Mouse (Mus musculus): ENCODE measurements around the gene Atxn7l2.
A peak's percentile ranks its signal among the peaks of the same experiment; 100 is the strongest.
"Not testable (repeated sequence)": the region's sequence is repeated elsewhere in the genome, so short reads cannot be mapped to it uniquely, and the experiment has no call there.

Gene Atxn7l2

DNA sequence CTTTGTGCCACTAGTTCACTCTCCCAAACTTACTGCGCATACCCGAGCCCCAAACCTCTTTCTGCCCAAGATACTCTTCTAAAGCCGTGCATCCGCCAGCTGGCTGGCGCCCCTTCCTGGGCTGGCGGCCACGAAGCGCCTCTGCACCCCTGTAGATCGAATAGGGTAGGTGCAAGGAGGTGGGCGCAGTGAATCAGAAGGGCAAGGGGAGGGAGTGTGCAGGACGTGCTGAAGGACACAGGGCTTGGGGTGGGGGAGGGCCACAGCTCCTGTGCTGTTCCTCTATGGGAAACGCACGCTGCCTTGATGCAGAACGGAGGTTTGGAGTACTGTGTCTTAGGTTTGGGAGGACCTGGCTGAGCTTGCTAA, at the start of gene Atxn7l2:
Gene Atxn7l2 (minus strand): TSS at position 164 of the 369 bp plus-strand sequence.
- DNase-seq (ENCODE audit: low read depth, low spot score): no peak

DNA sequence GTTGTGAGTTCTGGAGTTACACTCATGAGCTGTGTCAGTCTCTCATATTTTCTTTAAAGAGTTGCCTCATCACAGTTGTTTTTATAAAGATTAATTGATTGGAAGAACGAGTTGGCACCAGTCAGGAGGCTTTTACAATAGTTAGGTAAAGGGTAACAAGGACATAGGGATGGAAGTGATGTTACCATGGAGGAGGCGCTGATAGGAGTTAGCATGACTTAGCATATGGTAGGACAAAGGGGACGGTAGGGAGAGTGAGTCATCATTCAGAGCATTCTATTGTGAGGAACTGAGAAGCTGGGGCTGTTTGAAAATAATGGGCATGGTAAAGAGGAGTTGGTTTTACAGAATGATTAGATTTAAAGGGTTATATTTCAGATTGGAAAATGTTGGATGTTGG, 48.6 kb upstream of the Atxn7l2 start:
- no peak for DNase-seq (ENCODE audit: low read depth, low spot score)

DNA sequence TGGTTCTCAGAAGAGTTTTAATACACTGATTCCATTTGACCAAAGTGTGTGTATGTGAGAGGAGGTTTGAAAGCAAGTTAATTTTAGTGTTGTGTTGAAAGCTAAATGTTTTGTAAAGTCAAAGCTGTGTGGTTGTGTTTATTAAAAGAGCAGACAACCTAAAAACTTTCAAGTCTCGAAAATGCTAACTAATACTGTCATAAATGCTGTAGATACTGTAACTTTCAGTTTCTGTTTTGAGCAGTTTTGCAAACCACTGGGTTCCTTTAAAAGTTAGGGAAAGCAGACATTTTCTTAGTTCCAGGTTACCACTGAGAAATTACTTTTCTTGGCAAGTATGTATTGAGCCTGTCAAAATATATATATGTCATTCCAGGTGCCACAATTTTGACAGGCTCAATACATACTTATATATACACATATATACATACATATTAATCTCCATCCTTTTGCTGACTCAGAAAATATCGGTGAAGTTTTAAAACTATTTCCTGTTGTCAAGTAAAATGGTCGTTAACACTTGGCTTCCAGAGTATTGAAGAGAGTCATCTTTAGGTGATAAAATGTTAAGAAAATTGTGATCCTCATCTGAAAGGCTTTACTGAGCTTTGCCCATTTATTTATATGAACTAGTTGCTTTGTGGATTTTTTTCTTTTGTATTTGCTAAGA, 47.2 kb upstream of the Atxn7l2 start:
- peak; percentile 26 for DNase-seq (ENCODE audit: low read depth, low spot score)

DNA sequence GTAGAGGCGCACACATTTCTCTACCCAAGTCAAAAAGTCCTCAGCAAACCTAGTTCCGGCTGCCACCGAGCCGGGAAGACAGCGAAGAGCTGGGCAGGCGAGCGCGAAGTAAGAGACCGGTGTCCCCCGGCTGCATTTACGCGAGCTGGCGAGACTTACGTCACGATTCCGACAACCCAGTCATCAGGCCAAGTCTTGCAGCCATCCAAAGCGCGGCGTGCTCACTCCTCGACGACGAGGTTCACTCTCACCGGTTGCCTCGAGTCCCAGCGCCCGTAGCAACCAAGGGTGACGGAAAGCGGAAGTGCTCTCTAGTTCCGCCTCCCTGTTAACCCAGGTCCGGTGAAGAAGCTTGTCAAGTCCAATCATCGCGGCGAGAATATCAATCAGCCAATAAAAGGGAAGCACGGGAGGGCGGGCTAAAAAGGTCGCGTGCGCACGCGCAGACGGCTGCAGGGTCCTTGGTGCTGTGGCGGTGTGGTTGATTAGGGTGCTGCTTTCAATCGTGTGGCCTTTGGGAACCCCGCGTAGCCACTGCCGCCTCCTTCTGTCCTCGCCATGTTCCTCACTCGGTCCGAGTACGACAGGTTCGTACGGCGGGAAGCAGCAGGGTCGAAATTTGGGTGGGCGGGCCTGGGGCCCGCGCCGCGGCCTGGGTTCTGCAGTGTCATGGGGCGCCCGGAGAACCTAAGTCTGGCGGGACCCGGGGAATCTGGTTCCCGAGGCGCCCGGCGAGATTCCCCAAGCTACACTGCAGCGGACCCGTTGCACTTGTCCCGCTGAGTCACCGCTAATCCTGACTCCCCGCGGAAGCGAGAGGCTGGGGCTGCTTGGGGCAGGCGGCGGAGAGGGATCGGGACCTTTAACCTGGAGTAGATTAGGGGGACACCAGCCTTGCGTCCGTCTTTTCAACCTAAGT, 46.2 kb upstream of the Atxn7l2 start, which contains the start of gene Psma5:
Gene Psma5 (plus strand): TSS at position 208 of the 919 bp plus-strand sequence.
- DNase-seq (ENCODE audit: low read depth, low spot score): peak; percentile 98

DNA sequence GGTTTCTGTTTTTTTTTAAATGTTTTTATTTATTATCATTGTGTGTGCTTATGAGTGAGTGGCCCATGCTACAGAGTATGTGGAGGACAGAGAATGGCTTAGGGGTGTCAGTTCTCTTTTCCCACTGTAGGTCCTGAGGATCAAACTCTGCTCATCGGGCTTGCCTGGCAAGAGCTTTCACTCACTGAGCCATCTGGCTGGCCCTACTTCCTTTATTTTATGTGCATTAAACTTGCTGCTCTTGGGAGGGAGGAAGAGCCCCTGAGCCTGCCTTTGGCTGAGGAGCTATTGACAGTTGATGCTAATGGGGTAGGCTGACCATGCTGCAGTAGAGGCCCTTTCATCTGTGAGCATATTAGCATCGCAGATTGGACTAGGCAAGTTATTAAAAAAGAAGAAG, 36.1 kb upstream of the Atxn7l2 start:
- DNase-seq (ENCODE audit: low read depth, low spot score): no peak

DNA sequence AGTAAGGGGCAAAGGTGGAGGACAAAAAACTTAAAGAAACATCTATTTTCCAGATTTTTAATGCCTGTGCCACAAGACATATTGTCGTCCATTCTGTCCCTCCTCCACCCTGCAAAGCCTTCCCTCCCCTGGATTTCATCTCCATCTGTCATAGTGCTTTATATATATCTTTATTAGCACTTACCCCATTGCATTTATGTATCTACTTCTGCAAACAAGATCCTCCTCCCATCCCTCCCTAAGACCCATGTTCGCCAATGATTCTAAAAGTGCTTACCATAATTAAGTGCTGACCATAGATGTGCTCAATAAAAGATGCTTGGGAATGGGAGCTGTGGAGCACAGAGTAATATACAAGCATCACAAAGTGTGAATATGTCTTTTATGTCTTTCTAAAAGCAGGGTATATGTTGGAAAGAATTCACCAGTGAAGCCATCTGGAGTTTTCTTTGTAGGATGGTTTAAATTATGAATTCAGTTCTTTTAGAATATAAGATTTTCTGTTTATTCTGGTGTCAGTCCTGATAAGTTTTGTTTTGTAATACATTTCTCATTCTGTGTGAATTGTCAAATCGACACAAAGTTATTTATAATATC, 30.6 kb upstream of the Atxn7l2 start:
- DNase-seq (ENCODE audit: low read depth, low spot score): no peak

DNA sequence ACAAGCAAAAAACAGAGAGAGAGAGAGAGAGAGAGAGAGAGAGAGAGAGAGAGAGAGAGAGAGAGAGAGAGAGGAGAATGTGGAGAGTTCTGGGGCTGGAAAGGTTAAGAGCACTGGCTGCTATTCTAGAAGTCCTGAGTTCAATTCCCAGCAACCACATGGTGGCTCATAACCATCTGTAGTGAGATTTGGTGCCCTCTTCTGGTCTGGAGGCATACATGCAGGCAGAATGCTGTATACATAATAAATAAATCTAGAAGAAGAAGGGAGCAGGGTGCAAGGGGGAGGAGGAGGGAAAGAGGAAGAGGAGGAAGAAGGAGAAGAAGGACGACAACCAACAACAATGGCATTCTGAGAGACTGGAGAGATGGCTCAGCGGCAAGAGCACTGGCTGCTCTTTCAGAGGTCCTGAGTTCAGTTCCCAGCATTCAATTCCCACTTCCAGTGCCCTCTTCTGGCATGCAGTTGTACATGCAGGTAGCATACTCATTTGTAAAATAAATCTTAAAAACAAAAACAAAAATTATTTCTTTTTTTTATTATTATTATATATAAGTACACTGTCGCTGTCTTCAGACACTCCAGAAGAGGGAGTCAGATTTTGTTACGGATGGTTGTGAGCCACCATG, 26.9 kb upstream of the Atxn7l2 start:
- not testable (repeated sequence) for DNase-seq (ENCODE audit: low read depth, low spot score)

DNA sequence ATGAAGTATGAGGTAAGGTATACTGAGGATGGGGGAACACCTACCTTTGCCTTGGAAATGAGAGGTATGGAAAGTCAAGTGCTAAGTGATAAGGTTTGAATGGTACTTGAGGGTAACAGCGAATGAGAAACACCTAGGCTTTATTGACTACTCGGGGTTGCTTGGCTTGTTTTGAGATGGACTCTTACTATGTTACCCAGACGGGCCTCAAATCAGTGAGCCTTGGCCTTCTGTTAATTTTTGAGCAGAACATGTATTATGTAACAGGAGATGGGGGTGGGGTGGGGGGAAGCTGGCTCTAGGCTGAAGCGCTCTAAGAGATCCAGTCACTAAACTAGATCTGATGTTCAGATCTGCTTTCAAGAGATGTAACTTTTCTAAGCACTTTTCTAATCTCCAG, 20.9 kb upstream of the Atxn7l2 start:
- DNase-seq (ENCODE audit: low read depth, low spot score): no peak

DNA sequence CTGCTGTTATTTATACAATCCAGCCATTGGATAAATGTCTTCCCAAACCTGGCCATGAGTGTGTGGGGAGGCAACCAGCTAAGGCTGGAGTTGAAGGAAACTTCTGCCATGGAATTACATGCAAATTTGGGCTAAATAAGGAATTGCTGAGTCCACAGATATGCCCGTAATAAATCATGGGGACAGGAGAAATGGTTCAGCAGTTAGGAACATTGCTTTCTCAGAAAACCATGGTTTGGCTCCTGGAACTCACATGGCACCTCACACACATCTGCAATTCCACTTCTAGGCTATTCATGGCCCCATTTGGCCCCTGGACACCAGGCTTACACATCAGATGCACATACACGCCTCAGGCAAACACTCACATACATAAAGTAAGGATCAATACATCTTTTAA, 16.8 kb upstream of the Atxn7l2 start:
- no peak for DNase-seq (ENCODE audit: low read depth, low spot score)

DNA sequence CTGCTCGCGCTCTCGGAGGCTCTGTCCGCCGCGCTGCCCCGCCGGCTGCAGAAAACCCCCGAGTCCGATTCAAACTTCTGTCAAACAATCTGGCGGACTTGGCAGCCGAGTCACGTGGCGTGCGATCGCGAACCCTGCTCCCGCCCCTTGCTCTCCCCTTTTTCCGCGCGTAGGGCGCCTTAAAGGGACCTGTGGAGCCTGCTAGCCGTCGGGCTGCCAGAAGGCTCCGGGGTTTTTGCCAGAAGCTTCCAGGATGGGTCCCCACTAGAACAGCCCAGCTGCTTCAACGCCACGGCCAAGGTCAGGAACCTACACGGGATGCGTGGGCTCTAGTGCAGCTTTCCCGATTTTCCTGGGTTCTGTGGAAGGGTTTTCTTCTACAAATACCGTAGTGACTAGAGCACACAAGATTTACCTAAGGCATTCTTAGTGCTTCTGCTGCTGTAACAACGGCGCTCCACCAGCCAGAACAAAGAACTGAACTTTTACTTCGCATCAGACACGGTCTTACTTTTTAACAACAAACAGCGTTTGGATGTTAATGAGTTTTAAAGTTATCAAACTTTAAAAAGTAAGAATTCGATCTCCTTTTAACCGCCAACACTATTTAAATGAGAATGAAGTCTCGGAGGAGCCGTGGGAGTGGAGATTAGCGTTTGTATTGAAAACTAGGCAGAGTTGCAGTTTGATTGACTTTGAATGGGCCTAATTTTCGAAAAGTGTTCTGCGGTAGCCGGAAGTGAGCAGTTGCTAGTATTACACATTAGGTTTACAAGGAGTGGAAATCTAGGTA, 16.0 kb upstream of the Atxn7l2 start, which contains the start of gene Sypl2:
Gene Sypl2 (minus strand): TSS at position 91 of the 793 bp plus-strand sequence.
- peak; percentile 45 for DNase-seq (ENCODE audit: low read depth, low spot score)

DNA sequence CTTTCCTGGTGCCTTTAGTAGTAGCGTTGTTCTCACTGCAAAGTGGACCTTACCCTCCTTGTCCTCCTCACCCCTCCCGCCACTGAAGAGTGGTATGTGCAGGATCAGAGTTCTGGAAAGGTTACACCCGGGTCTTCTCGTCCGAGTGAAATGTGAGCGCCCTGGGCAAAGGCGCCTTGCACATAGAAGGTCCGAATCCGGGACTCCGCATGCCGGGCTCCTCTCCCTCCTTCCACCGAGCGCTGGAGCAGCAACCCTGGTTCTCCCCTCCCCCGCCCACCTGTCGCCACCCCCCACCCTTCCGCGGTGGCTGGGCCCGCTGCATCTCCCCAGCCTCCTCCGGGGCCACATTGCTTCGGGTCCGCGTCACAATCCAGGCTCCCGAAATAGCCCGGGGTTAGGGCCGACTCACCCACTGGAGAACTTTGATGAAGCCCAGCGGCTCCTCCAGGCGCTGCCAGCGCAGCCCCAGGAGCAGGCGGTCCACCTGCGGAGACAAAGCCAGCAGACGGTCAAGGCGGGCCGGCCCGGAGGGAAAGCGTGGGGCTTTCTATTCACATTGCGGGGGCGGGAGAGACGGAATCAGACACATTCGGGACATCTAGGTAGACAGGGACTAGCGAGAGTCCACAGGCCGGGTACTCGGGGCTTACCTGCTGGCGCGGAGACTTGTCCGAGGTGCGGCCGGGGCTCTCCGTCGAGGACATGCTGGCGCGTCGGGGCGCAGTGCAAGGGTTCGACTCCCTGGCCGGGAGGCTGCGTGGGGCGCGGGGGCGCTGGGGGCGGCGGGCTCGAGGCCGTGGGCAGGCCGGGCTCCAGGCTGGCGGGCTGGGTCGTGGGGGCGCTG, 15.2 kb upstream of the Atxn7l2 start:
- no peak for DNase-seq (ENCODE audit: low read depth, low spot score)

DNA sequence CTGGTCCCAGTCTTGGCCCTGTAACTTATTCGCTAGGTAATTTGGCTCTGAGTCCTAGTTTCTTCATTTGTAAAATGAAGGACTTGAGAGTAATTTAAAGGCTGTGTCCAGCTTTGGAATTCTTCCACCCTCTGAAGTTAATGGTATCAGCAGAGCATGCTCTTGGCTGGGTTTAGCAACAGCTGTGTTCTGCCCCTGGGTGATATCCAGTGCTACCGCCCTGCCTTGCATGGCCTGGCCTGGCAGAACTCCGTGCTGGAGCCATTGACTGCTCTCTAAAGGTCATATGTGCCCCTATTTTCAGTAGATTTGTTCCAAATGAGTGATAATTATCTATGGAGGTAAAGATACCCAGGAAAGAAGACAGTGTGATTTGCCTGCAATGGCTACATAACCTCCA, 9.9 kb upstream of the Atxn7l2 start:
- no peak for DNase-seq (ENCODE audit: low read depth, low spot score)

DNA sequence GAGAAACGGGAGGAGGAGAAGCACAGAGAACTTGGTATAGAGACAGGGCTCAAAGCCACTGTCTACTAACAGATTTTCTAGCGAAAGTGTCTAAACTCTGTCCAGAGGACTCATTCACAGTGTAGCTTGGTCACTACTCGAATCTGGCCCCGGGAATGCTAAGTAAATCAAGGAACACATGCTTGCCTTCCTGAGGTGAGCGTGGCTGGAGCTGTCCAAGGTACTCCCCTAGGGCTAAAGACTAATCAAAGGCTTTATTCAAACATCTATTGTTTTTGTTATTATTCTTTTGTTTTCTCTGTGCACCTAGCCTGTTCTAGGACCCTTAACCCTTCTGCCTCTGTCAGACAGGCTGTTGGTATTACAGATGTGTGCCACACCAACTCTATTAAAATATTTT, 4.0 kb upstream of the Atxn7l2 start:
- DNase-seq (ENCODE audit: low read depth, low spot score): no peak

DNA sequence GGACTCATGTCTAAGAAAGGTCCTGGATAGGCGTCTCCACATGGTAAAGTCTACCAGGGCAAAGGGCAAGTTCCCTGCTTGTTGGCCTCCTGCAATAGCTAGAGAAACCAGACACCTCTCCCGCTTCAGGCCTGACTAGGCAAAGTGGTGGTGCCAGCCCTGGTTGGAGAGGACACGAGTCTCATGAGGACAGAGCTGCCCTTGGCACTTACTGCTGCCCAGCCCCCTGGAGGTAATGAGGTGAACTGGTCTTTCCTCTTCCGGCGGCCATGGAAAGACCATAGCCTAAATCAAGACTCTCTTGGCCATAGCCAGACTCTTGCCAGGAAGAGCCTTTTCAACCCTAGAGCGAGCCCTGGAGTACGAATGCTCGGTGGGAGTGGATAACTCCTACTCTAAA, 1.7 kb upstream of the Atxn7l2 start:
- DNase-seq (ENCODE audit: low read depth, low spot score): no peak

DNA sequence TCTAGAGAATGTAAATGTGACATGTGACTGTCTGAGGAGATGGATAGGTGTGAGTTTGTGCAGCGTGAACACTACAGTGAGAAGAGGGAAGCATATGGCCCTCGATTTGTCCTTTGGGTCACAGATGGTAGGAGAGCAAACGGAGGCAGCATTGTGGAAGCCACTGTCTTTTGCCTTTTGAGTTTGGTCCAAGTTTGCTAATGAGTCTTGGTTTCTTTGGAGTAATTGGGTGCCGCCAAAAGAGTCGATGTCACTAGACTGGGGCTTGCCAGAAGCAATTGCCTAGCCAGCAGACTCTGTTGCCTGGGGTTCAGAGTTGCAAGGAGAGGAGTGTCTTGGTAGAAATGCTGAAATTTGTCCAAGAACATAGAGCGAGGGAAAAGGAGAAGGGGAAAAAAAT, 1.1 kb upstream of the Atxn7l2 start:
- no peak for DNase-seq (ENCODE audit: low read depth, low spot score)

DNA sequence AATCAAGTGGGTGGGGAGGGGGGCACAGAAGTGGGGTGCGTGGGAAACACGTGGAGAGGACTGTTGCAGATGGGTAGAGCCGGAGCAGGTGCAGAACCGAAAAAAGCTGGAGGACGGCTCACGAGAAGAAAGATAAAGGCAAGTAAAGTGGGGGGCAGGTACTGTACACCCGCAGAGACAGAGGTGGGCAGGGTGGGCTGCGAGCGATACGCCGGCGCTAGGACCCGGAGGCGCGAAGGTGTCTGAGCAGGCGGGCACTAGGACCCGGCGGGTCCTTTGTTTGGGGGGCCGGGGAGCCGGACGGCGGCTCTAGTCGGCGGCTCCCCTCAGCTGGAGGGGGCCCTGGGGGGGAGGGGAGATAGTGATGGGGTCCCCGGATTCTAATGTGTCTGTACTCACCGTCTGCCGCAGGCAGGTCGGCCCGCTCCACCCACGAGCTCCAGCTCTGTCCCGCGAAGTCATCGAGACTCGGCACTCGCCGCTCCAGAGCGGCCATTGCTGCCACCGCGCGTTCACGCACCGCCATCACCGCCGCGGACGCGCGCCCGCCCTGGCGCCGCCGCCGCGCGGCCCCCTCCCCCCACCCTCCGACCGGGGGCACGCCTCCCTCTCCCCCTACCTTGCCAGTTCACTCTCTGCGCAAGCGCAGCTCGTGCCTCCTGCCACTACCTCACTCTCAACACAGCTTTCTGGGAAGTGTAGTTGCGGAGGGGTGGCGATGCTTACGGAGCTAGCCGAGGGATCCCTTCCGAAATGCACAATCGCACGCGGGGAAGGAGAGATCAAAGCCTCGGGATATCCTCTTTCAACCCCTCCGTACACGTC, 576 bp downstream of the Atxn7l2 start:
- DNase-seq (ENCODE audit: low read depth, low spot score): peak; percentile 97

DNA sequence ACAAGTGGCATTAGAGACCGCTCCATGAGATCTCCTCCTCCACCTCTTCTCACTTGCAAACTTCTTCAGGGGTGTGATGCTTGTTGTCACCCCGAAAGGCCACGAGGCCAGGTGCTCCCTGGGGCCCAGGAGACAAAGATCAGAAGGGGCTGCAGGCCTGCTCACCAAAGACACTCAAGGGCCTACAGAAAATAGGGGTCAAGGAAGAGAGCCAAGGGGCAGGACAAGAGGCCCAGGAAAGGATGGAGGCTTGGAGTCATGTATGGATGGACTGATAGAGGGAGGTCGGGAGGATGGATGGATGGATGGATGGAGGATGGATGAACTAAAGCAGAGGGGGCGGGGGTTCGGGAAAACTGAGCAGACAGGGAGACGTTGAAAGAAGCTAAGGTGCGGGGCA, 1.2 kb downstream of the Atxn7l2 start:
- DNase-seq (ENCODE audit: low read depth, low spot score): no peak

DNA sequence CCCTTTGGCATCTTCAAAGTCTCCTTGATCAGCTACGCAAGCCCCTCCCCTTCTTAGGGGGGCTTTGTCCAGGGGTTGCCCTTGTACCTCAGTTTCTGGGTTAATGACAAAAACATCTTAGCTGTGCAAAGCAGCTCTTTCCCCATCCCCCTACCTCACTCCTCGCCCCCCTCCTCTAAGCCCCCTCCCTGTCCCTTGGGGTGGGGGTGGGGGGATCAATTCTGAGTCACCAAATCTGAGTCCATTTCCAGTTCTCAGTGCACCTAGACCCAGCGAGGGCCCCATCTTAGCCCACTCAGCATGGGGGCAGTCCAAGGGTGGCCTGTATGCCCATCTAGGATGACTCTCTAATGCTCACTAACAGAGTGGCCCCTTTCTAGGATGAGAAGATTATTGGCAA, 1.7 kb downstream of the Atxn7l2 start:
- no peak for DNase-seq (ENCODE audit: low read depth, low spot score)

DNA sequence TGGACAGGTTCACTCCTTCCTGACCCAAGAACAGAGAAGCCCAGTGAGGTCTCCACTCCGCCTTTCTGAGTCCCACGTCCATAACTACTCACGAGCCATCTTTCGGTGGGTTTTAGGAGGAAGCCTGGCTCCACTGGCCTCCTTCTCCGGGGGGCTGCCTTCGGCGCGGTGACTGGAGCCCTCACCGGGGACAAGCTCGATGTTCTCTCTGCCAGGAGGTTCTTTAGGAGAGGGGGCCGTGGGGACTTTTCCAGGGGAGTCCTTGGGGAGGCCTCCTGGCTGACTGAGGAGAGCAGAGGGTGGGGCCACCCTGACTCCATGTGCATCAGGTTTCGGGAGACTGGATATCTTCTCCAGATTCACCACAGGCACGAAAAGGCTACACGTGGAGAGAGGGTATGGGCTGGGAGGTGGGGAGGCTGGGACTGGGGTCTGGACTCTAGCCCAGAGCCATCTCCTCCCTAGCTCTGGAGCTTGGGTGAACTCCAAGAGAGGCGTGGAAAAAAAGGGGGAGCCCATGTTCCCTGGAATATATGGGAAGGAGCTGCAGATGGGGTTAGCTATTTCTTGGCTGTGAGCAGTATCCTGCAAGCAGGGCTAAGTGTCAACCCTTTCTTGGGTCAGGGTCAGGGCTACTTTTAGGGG, 3.9 kb downstream of the Atxn7l2 start:
- DNase-seq (ENCODE audit: low read depth, low spot score): no peak

Measured in CD4-positive helper T cell, adult 2 months (primary cell).